Mouse (Mus musculus) brain, embryonic 14.5 days (tissue): ENCODE results near the gene Mavs.

Experiments
- CTCF ChIP-seq: fragments of 200-500 bp; IDR thresholded peaks from 2 replicates; pipeline ENCODE4 v1.5.1; 2012; ENCODE audit warnings: inconsistent platforms, mild to moderate bottlenecking, moderate library complexity, borderline replicate concordance; ENCODE audit not compliant: insufficient read depth, insufficient read length; ENCODE audit errors: extremely low read depth
- POLR2A ChIP-seq: fragments of 200-500 bp; IDR thresholded peaks from 2 replicates; pipeline ENCODE4 v1.6.1; 2012; ENCODE audit warnings: mild to moderate bottlenecking, inconsistent platforms, borderline replicate concordance; ENCODE audit not compliant: poor library complexity, insufficient read depth, insufficient read length, severe bottlenecking; ENCODE audit errors: extremely low read depth

- no peak for TF ChIP-seq CTCF
- TF ChIP-seq POLR2A: no peak
These were observed 42.9 kb downstream of the Mavs start for GRCm38 (mm10) chr2:131276722-131277121.
